Mouse (Mus musculus) ES-E14 (cell line): ENCODE measurements around the gene Myo3b. TPM values are rescaled to one million over a fixed set of nuclear protein-coding genes. Genes with fewer than 3 reads are reported as not detected.
"Not testable (repeated sequence)": the region's sequence is repeated elsewhere in the genome, so short reads cannot be mapped to it uniquely, and the experiment has no call there.

ENCODE experiments used
- DNase-seq: peaks from one replicate; pipeline ENCODE4 v3.0.0-alpha.2; 2013; ENCODE audit warnings: low read depth, low spot score
- H3K27ac ChIP-seq: 2 replicates; pipeline ENCODE4 v1.5.1; 2012; ENCODE audit warnings: low read depth, mild to moderate bottlenecking, low read length, moderate library complexity, mixed read lengths; ENCODE audit not compliant: poor library complexity, insufficient read depth, severe bottlenecking
- H3K36me3 ChIP-seq: 2 replicates; pipeline ENCODE4 v1.6.1; 2012; ENCODE audit warnings: mild to moderate bottlenecking, low read length, moderate library complexity, mixed read lengths; ENCODE audit not compliant: control insufficient read depth, poor library complexity, insufficient read depth, severe bottlenecking
- H3K4me1 ChIP-seq, 2 experiments: fragments of 150-350 bp in 1 of 2; sonication (generic) in 1 of 2; 2 replicates each; pipeline ENCODE4 v1.6.1; 2012; ENCODE audit warnings: low read length in 2 of 2, mild to moderate bottlenecking in 1 of 2, mixed read lengths in 1 of 2; ENCODE audit not compliant: control insufficient read depth in 2 of 2, insufficient read depth in 2 of 2, poor library complexity in 1 of 2
- H3K4me3 ChIP-seq, 2 experiments: fragments of 150-350 bp in 1 of 2; sonication (generic) in 1 of 2; 2 replicates each; pipeline ENCODE4 v1.5.1; 2012; ENCODE audit warnings: low read length in 2 of 2, low read depth in 1 of 2, mild to moderate bottlenecking in 1 of 2, mixed read lengths in 1 of 2; ENCODE audit not compliant: insufficient read depth in 1 of 2, poor library complexity in 1 of 2, severe bottlenecking in 1 of 2
- H3K9ac ChIP-seq: 2 replicates; pipeline ENCODE4 v1.6.1; 2012; ENCODE audit warnings: low read depth, mild to moderate bottlenecking, low read length, mixed read lengths; ENCODE audit not compliant: poor library complexity, insufficient read depth, severe bottlenecking
- H3K9me3 ChIP-seq: fragments of 150-350 bp; sonication (generic); 2 replicates; pipeline ENCODE4 v1.6.1; 2012; ENCODE audit warnings: low read depth, mild to moderate bottlenecking, low read length; ENCODE audit not compliant: control insufficient read depth, insufficient read depth
- CHD2 ChIP-seq: IDR thresholded peaks from 2 replicates; pipeline ENCODE4 v1.6.1; 2014; ENCODE audit warnings: mild to moderate bottlenecking, low read depth, low read length, inconsistent platforms
- HCFC1 ChIP-seq: IDR thresholded peaks from 2 replicates; pipeline ENCODE4 v1.6.1; 2012; ENCODE audit warnings: low read length, inconsistent platforms, borderline replicate concordance; ENCODE audit not compliant: insufficient read depth
- MAFK ChIP-seq: IDR thresholded peaks from 2 replicates; pipeline ENCODE4 v1.6.1; 2014; ENCODE audit warnings: mild to moderate bottlenecking, low read depth, low read length, inconsistent platforms; ENCODE audit not compliant: insufficient read depth
- ZC3H11A ChIP-seq: IDR thresholded peaks from 2 replicates; pipeline ENCODE4 v1.6.1; 2012; ENCODE audit warnings: low read depth, mild to moderate bottlenecking, inconsistent platforms, low read length, borderline replicate concordance
- ZNF384 ChIP-seq: IDR thresholded peaks from 2 replicates; pipeline ENCODE4 v1.6.1; 2012; ENCODE audit warnings: low read depth, low read length, inconsistent platforms
- in situ Hi-C, 2 experiments: fragments of 600-800 bp; cut with MboI; formaldehyde crosslinking; loops; one replicate each; pipeline ENCODE4 v1.15.1; 2025; ENCODE audit warnings: low sequenced_read_pairs in 2 of 2, inconsistent platforms in 1 of 2; ENCODE audit not compliant: unreplicated experiment in 2 of 2
- total RNA-seq: library from RNA; depleted of rRNA; stranded (reverse); fragments of 300-350 nt; gene quantifications from 2 replicates; pipeline ENCODE4 v1.2.3, GENCODE M21; 2012; rRNA removed

The Myo3b gene
- total RNA-seq: 0.13 and 0.69 TPM in 2 replicates

- H3K36me3 ChIP-seq: no peaks in the 10 kb centered on the region
- TF ChIP-seq ZNF384: no peak
- no peak for TF ChIP-seq HCFC1
- TF ChIP-seq ZC3H11A: no peak
- no peak for TF ChIP-seq MAFK
- no peak for TF ChIP-seq CHD2
- H3K27ac ChIP-seq: no peak within 1 kb of the TSS
- peak within 1 kb of the TSS; percentile 1 to 20; a peak in 2 of 4 replicates for H3K4me3 ChIP-seq
- in situ Hi-C loops: no loop called here
- no peaks in the 10 kb centered on the region for H3K9me3 ChIP-seq
- peak within 1 kb of the TSS; percentile 2; the same call in 1 of the 2 replicates for H3K9ac ChIP-seq
- no peak for DNase-seq
- H3K4me1 ChIP-seq: peaks cover 0 to 2% of the 10 kb centered on the region in 2 experiments; a peak in 1 of 4 replicates
Observed at GRCm38 (mm10) chr2:70038752-70039151, at the start of gene Myo3b. Myo3b (plus strand) TSS chr2:70039126.

DNA sequence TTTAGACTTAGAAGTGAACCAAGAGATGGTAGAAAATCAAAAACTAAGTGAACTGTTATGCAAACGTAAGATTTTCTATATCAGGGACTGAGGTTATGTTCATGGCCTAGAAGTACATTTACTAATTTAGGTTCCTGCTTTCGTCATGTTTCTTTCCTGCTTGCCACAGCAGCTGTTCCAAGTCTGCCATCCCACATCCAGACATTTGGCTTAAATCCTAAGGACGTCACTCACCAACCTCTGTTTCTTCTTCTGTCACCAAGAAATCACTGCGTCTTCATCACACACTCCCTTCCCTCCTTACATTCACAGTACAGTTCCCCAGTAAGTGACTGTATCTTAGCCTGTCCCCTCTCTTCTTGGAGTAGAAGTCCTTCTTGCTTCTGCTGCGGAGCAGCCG, 49.7 kb upstream of the Myo3b start:
- Histone ChIP-seq H3K9me3 (no peaks in the 10 kb centered on the region), H3K4me1 (no peaks in the 10 kb centered on the region), H3K4me3 (no peak overlapping the region), H3K27ac (no peak overlapping the region), H3K9ac (no peak overlapping the region), H3K36me3 (peaks cover 10% of the 10 kb centered on the region)
- no peak for DNase-seq
- in situ Hi-C loops: no loop called here
- TF ChIP-seq MAFK (no peak), HCFC1 (no peak), ZC3H11A (no peak), CHD2 (no peak), ZNF384 (no peak)

GRCm38 (mm10) chr2:69990647-69991046, 48.3 kb upstream of the Myo3b start:
- Histone ChIP-seq H3K36me3 (peaks cover 5% of the 10 kb centered on the region), H3K27ac (no peak overlapping the region), H3K4me3 (no peak overlapping the region), H3K9ac (no peak overlapping the region), H3K4me1 (no peaks in the 10 kb centered on the region), H3K9me3 (no peaks in the 10 kb centered on the region)
- TF ChIP-seq HCFC1 (no peak), ZNF384 (no peak), MAFK (no peak), ZC3H11A (no peak), CHD2 (no peak)
- peak; percentile 35 for DNase-seq
- in situ Hi-C loops: no loop called here

GRCm38 (mm10) chr2:69994082-69994736, 44.7 kb upstream of the Myo3b start:
- H3K27ac ChIP-seq, H3K4me1 ChIP-seq, DNase-seq, in situ Hi-C loops, H3K4me3 ChIP-seq, H3K36me3 ChIP-seq, H3K9me3 ChIP-seq, H3K9ac ChIP-seq: not testable (repeated sequence)

GRCm38 (mm10) chr2:69994779-69995178, 44.1 kb upstream of the Myo3b start:
- TF ChIP-seq CHD2 (no peak), ZC3H11A (no peak), ZNF384 (no peak)
- in situ Hi-C loops: no loop called here

More at GRCm38 (mm10) chr2:69994779-69995178, 44.1 kb upstream of the Myo3b start:
- Histone ChIP-seq H3K27ac (no peak overlapping the region), H3K4me1 (no peaks in the 10 kb centered on the region), H3K4me3 (no peak overlapping the region), H3K9me3 (no peaks in the 10 kb centered on the region), H3K36me3 (peaks cover 1% of the 10 kb centered on the region; the same call in 1 of the 2 replicates), H3K9ac (no peak overlapping the region)
- DNase-seq: no peak
